Mouse (Mus musculus) embryonic facial prominence, embryonic 11.5 days (tissue): Measurements from ENCODE around the gene Dennd1c. TPM values are rescaled to one million over a fixed set of nuclear protein-coding genes. Genes with fewer than 3 reads are reported as not detected.

ENCODE experiments used
- ATAC-seq: fragments of 200-750 bp; cut with Nextera tagmentation; replicated peaks from 2 replicates; pipeline ENCODE4 v1.8.0; 2017; ENCODE audit warnings: low read depth; ENCODE audit not compliant: insufficient number of reproducible peaks, low FRiP score, low TSS enrichment
- DNase-seq: peaks from one replicate; pipeline ENCODE4 v3.0.0-alpha.2; 2015; ENCODE audit warnings: low spot score
- H3K27ac ChIP-seq: fragments of 300-500 bp; sonication (generic); replicated peaks from 2 replicates; pipeline ENCODE4 v1.5.1; 2014; ENCODE audit warnings: mild to moderate bottlenecking, low read depth, low read length, control low read depth
- H3K27me3 ChIP-seq: fragments of 300-500 bp; sonication (generic); 2 replicates; pipeline ENCODE4 v1.6.1; 2014; ENCODE audit warnings: mild to moderate bottlenecking, low read length, moderate library complexity, mixed read lengths; ENCODE audit not compliant: control insufficient read depth, insufficient read depth
- H3K36me3 ChIP-seq: fragments of 300-500 bp; sonication (generic); replicated peaks from 2 replicates; pipeline ENCODE4 v1.6.1; 2014; ENCODE audit warnings: low read depth, mild to moderate bottlenecking, low read length, moderate library complexity, mixed read lengths; ENCODE audit not compliant: control insufficient read depth, insufficient read depth
- H3K4me1 ChIP-seq: fragments of 300-500 bp; sonication (generic); 2 replicates; pipeline ENCODE4 v1.6.1; 2014; ENCODE audit warnings: low read length, mixed read lengths; ENCODE audit not compliant: control insufficient read depth, insufficient read depth
- H3K4me2 ChIP-seq: fragments of 300-500 bp; sonication (generic); 2 replicates; pipeline ENCODE4 v1.6.1; 2014; ENCODE audit warnings: low read depth, mild to moderate bottlenecking, control low read depth, low read length, moderate library complexity
- H3K4me3 ChIP-seq: fragments of 300-500 bp; sonication (generic); 2 replicates; pipeline ENCODE4 v1.5.1; 2014; ENCODE audit warnings: low read depth, low read length, control low read depth
- H3K9ac ChIP-seq: fragments of 300-500 bp; sonication (generic); replicated peaks from 2 replicates; pipeline ENCODE4 v1.6.1; 2014; ENCODE audit warnings: mild to moderate bottlenecking, control low read depth, low read length
- H3K9me3 ChIP-seq: fragments of 300-500 bp; sonication (generic); replicated peaks from 2 replicates; pipeline ENCODE4 v1.6.1; 2016; ENCODE audit warnings: mild to moderate bottlenecking, low read length, inconsistent platforms, mixed read lengths; ENCODE audit not compliant: control insufficient read depth
- WGBS: fragments of 180-500 bp; shearing (Covaris S2); extraction: QIAGEN DNeasy Blood & Tissue Kit; methylation state at CpG from one replicate; pipeline ENCODE4 v1.1.7; 2014; 5-methylcytosine and 5-hydroxymethylcytosine counted together
- polyA plus RNA-seq: library from polyadenylated mRNA; unstranded; fragments of >200 nt; fragmentation: Nextera tagmentation; extraction: Ambion mirVana; gene quantifications from 2 replicates; pipeline ENCODE4 v1.2.1, GENCODE M21; 2014

Gene Dennd1c
- polyA plus RNA-seq, 1 experiment from 2014 or later = 1.6 TPM

- H3K27ac ChIP-seq = no peak overlapping the region
- H3K4me3 ChIP-seq = no peak overlapping the region
- no peak for DNase-seq
- H3K4me2 ChIP-seq = no peak overlapping the region
- H3K9me3 ChIP-seq = no peaks in the 10 kb centered on the region
- no peaks in the 10 kb centered on the region for H3K4me1 ChIP-seq
- H3K36me3 ChIP-seq = no peaks in the 10 kb centered on the region
- H3K27me3 ChIP-seq = peaks cover 7% of the 10 kb centered on the region; the same call in 1 of the 2 replicates
- H3K9ac ChIP-seq = no peak overlapping the region
- WGBS = 85% methylated on average over 11 of the region's 11 CpGs
- ATAC-seq = no peak
Observed at GRCm38 (mm10) chr17:57085970-57086757, 7.8 kb upstream of the Dennd1c start.

GRCm38 (mm10) chr17:57082481-57082880 lies 4.2 kb upstream of the Dennd1c start:
- H3K9ac ChIP-seq = no peak overlapping the region
- no peak overlapping the region for H3K27ac ChIP-seq
- no peaks in the 10 kb centered on the region for H3K36me3 ChIP-seq
- no peaks in the 10 kb centered on the region for H3K4me1 ChIP-seq
- peaks cover 5% of the 10 kb centered on the region; the same call in 1 of the 2 replicates for H3K27me3 ChIP-seq
- H3K4me2 ChIP-seq = no peak overlapping the region
- no peak overlapping the region for H3K4me3 ChIP-seq
- ATAC-seq (no peak), DNase-seq (no peak)
- WGBS = 84% methylated on average over 5 of the region's 5 CpGs
- no peaks in the 10 kb centered on the region for H3K9me3 ChIP-seq

- no peak for ATAC-seq
- WGBS = 95% methylated on average over 31 of the region's 31 CpGs
- no peak overlapping the region for H3K9ac ChIP-seq
- H3K36me3 ChIP-seq = no peaks in the 10 kb centered on the region
- H3K9me3 ChIP-seq = no peaks in the 10 kb centered on the region
- H3K4me1 ChIP-seq = no peaks in the 10 kb centered on the region
- DNase-seq = no peak
- H3K27me3 ChIP-seq = no peaks in the 10 kb centered on the region
- no peak overlapping the region for H3K27ac ChIP-seq
- H3K4me3 ChIP-seq = no peak overlapping the region
- no peak overlapping the region for H3K4me2 ChIP-seq
Observed at GRCm38 (mm10) chr17:57081234-57081842, 3.0 kb upstream of the Dennd1c start.

GRCm38 (mm10) chr17:57079919-57080318 lies 1.6 kb upstream of the Dennd1c start:
- no peaks in the 10 kb centered on the region for H3K4me1 ChIP-seq
- ATAC-seq (no peak), DNase-seq (no peak)
- no peak overlapping the region for H3K4me2 ChIP-seq
- 70% methylated on average over 3 of the region's 3 CpGs for WGBS
- no peaks in the 10 kb centered on the region for H3K27me3 ChIP-seq
- no peak overlapping the region for H3K4me3 ChIP-seq
- no peak overlapping the region for H3K27ac ChIP-seq
- no peaks in the 10 kb centered on the region for H3K9me3 ChIP-seq
- H3K9ac ChIP-seq = no peak overlapping the region; the same call in 1 of the 2 replicates
- no peaks in the 10 kb centered on the region for H3K36me3 ChIP-seq

GRCm38 (mm10) chr17:57076916-57077315 lies 1.4 kb downstream of the Dennd1c start:
- Histone ChIP-seq H3K27me3 (no peaks in the 10 kb centered on the region), H3K4me1 (no peaks in the 10 kb centered on the region), H3K9me3 (no peaks in the 10 kb centered on the region), H3K4me2 (no peak overlapping the region), H3K27ac (no peak overlapping the region), H3K9ac (no peak overlapping the region), H3K36me3 (no peaks in the 10 kb centered on the region), H3K4me3 (no peak overlapping the region)
- no peak for ATAC-seq
- DNase-seq = no peak
- WGBS = 51% methylated on average over 3 of the region's 3 CpGs

- Histone ChIP-seq H3K4me3 (peak overlapping the region; percentile 12; the same call in 1 of the 2 replicates), H3K27me3 (no peaks in the 10 kb centered on the region), H3K4me1 (no peaks in the 10 kb centered on the region), H3K36me3 (no peaks in the 10 kb centered on the region), H3K9me3 (no peaks in the 10 kb centered on the region), H3K27ac (no peak overlapping the region), H3K9ac (no peak overlapping the region), H3K4me2 (peak overlapping the region; percentile 23; the same call in 1 of the 2 replicates)
- peak; percentile 72 for DNase-seq
- 0 out of 2 replicates have a peak, but pooled peaks have one; percentile 42 for ATAC-seq
- WGBS = 2% methylated on average over 11 of the region's 11 CpGs
Observed at GRCm38 (mm10) chr17:57070699-57071098, 7.6 kb downstream of the Dennd1c start.

- no peak overlapping the region for H3K27ac ChIP-seq
Observed at GRCm38 (mm10) chr17:57070272-57070671, 8.0 kb downstream of the Dennd1c start.

GRCm38 (mm10) chr17:57066908-57067307 lies 11.4 kb downstream of the Dennd1c start:
- WGBS = 59% methylated on average over 5 of the region's 5 CpGs
- no peak for DNase-seq
- peaks cover 13% of the 10 kb centered on the region for H3K27me3 ChIP-seq

More at GRCm38 (mm10) chr17:57070272-57070671, 8.0 kb downstream of the Dennd1c start:
- ATAC-seq = no peak
- H3K4me3 ChIP-seq = peak overlapping the region; percentile 12
- H3K27me3 ChIP-seq = no peaks in the 10 kb centered on the region
- H3K9ac ChIP-seq = no peak overlapping the region
- DNase-seq = no peak
- H3K36me3 ChIP-seq = no peaks in the 10 kb centered on the region
- H3K9me3 ChIP-seq = no peaks in the 10 kb centered on the region
- no peaks in the 10 kb centered on the region for H3K4me1 ChIP-seq
- H3K4me2 ChIP-seq = peak overlapping the region; percentile 23
- WGBS = 10% methylated on average over 9 of the region's 9 CpGs

More at GRCm38 (mm10) chr17:57066908-57067307, 11.4 kb downstream of the Dennd1c start:
- Histone ChIP-seq H3K36me3 (no peaks in the 10 kb centered on the region), H3K9me3 (no peaks in the 10 kb centered on the region), H3K4me3 (no peak overlapping the region), H3K27ac (no peak overlapping the region), H3K4me1 (peaks cover 2% of the 10 kb centered on the region), H3K9ac (no peak overlapping the region), H3K4me2 (no peak overlapping the region)
- ATAC-seq = no peak
